Mouse (Mus musculus) ES-Bruce4 (cell line): ENCODE results near the gene Pnpo. TPM values are rescaled to one million over a fixed set of nuclear protein-coding genes. Genes with fewer than 3 reads are reported as not detected.

Source experiments
- H3K27ac ChIP-seq: 2 replicates; pipeline ENCODE4 v1.5.1; 2012; ENCODE audit warnings: low read length, inconsistent platforms; ENCODE audit not compliant: insufficient read depth
- H3K27me3 ChIP-seq: 2 replicates; pipeline ENCODE4 v1.6.1; 2012; ENCODE audit warnings: mild to moderate bottlenecking, low read length, inconsistent platforms; ENCODE audit not compliant: control insufficient read depth, poor library complexity, insufficient read depth, severe bottlenecking
- H3K36me3 ChIP-seq: 2 replicates; pipeline ENCODE4 v1.6.1; 2012; ENCODE audit warnings: inconsistent platforms, mild to moderate bottlenecking, low read length, moderate library complexity; ENCODE audit not compliant: control insufficient read depth, poor library complexity, insufficient read depth, severe bottlenecking
- H3K4me1 ChIP-seq: one replicate; pipeline ENCODE4 v1.8.1; 2011; ENCODE audit warnings: low read length; ENCODE audit not compliant: control insufficient read depth, insufficient read depth
- H3K4me3 ChIP-seq: 2 replicates; pipeline ENCODE4 v1.5.1; 2011; ENCODE audit warnings: low read depth, mild to moderate bottlenecking, low read length
- H3K9ac ChIP-seq: 2 replicates; pipeline ENCODE4 v1.6.1; 2012; ENCODE audit warnings: low read depth, mild to moderate bottlenecking, inconsistent platforms; ENCODE audit not compliant: poor library complexity, severe bottlenecking
- H3K9me3 ChIP-seq: replicated peaks from 2 replicates; pipeline ENCODE4 v1.6.1; 2012; ENCODE audit warnings: mild to moderate bottlenecking, low read length, inconsistent platforms; ENCODE audit not compliant: control insufficient read depth, poor library complexity, insufficient read depth, severe bottlenecking
- CTCF ChIP-seq: IDR thresholded peaks from one replicate; pipeline ENCODE4 v1.8.1; 2011; ENCODE audit warnings: low read depth, low read length
- EP300 ChIP-seq: IDR thresholded peaks from 2 replicates; pipeline ENCODE4 v1.6.1; 2011; ENCODE audit warnings: low read depth, low read length; ENCODE audit not compliant: insufficient read depth
- POLR2A ChIP-seq: IDR thresholded peaks from one replicate; pipeline ENCODE4 v1.8.1; 2011; ENCODE audit warnings: low read length; ENCODE audit not compliant: insufficient read depth
- polyA plus RNA-seq: library from polyadenylated mRNA; stranded (reverse); fragments of >200 nt; gene quantifications from 2 replicates; pipeline ENCODE4 v1.2.4, GENCODE M21; 2011; ENCODE audit warnings: low read depth; ENCODE audit not compliant: missing spikeins, insufficient read depth, insufficient read length

The Pnpo gene
- polyA plus RNA-seq, 1 experiment = 23.6 TPM

DNA sequence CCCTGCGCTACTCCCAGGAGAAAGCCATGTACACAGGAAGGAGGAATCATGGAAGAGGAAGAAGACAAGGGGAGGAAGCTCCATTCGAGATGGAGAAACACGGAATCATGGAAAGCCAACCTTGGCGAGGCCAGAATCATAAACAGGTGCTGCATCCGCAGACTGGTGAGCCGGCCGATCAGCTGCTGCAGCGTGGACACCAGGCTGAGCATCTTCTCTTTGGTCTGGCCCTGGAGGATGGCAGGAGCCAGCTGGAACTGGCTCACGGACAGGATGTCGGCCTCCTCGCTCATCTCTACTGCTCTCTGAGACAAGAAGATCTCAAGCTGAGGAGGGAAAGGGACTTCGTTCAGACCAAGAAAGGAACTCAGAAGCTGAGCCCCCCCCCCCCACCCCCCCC is 35.2 kb downstream of the Pnpo start:
- Histone ChIP-seq H3K27me3 (no peaks in the 10 kb centered on the region), H3K4me3 (no peak overlapping the region), H3K36me3 (peaks cover 46% of the 10 kb centered on the region), H3K9me3 (no peaks in the 10 kb centered on the region), H3K4me1 (peaks cover 2% of the 10 kb centered on the region), H3K27ac (no peak overlapping the region), H3K9ac (no peak overlapping the region)
- TF ChIP-seq CTCF (no peak), EP300 (no peak), POLR2A (no peak)

DNA sequence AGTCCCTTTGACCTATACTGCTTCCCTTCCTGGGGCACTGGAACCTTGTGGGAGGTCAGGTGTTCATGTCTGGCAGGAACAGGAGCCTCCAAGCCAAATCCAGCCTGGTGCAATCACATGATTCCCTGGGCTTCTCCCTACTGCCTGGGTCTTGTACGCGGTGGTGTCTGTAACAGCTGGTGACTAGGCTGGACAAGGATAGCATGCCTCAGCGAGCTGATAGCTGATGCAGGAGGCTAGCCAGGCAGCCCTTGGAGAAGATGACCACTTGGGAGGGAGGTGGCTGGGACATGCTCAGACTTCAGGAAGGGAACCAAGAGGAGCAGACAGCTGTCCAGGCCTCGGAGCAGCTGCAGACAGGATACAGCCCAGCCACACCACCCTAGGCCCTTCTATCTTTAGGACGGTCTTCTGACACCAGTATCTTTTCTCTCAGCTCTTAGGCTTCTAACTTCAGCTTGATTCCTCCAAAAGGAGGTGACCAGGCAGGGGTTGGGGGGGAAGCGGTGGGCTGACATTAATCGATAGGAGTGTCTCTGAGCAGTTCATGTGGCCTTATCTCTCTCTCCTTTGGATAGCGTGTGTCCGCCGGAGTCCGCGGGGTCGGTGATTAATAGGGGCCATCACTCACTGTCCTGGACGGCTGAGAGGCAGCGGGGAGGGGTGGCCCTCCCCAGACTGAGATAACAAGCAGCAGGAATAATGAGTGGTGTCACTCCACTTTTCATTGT is 37.2 kb downstream of the Pnpo start:
- Histone ChIP-seq H3K36me3 (peaks cover 41% of the 10 kb centered on the region), H3K27ac (no peak overlapping the region)

DNA sequence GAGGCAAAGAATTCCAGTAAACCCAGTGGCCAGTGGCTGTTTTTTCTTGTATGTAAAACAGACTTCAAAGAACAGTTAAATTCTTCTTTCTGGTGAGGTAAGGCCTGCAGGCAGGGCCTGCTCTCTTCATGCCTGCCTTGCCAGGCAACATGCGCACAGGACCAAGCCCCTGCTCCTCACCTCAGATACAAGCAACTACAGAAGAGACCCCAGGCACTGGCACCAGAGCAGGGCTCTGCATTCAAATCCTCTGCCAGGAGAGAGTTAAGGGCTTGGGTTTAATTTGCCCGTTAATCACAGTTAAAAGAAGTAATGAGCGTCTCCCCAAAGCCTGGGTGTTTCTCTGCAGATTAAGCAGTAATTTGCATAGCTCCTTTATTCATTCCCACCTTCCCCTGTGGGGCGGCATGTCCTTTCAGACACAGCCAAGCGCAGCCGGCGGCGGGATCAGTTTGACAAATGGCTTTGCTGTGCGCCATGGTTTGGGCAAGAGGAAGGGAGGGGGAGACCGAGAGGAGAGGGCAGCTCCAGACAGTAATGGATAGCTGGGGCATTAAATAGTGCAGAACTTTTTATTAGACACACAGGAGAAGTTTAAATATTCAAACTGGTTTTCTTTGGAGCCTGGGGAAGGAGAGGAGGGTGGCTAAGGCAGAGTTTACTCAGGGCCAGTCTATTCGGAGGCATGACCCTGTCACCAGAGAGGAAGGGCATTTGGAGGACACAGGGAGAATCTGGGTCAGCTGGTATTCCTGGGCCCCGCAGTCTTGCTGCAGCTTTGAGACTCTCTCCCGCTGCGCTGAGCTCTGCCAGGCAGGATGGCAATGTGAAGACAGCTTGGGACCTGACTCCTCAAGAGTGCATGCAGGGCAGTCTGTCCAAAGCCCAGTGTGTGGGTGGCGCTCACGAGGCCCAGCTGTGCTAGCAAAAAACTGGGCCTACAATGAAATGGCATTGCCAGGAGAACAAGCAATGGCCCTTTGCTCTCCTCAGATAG is 40.8 kb downstream of the Pnpo start:
- TF ChIP-seq CTCF (no peak), EP300 (0 out of 2 replicates have a peak, but pooled peaks have one; percentile 6)
- Histone ChIP-seq H3K9me3 (no peaks in the 10 kb centered on the region), H3K9ac (no peak overlapping the region), H3K4me3 (no peak overlapping the region), H3K36me3 (peaks cover 13% of the 10 kb centered on the region), H3K27ac (peak overlapping the region; percentile 22; the same call in 1 of the 2 replicates), H3K4me1 (peaks cover 4% of the 10 kb centered on the region), H3K27me3 (no peaks in the 10 kb centered on the region)

More for the DNA sequence above, 37.2 kb downstream of the Pnpo start:
- TF ChIP-seq EP300 (peak; percentile 6; the same call in 1 of the 2 replicates), POLR2A (no peak), CTCF (no peak)
- Histone ChIP-seq H3K4me1 (peaks cover 3% of the 10 kb centered on the region), H3K4me3 (no peak overlapping the region), H3K9me3 (no peaks in the 10 kb centered on the region), H3K9ac (no peak overlapping the region), H3K27me3 (no peaks in the 10 kb centered on the region)

DNA sequence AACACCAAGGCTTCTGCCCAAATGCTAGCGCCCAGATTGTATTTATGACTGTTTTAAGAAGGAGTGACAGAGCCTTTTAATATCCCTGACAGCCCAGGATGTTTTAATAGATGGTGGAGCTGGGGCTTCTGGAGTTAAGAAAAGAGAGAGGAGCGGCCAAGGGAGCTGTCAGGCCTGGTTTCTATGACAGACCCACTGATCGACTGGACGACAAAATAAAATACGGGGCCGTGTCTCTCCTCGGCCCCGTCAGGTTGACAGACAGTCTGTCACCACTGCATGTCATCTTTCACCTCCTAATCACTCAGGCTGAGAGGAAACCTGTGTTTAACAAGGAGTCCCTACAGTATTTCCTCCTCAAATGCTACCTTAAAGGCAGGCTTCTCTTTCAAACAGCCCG is 42.5 kb downstream of the Pnpo start:
- Histone ChIP-seq H3K36me3 (no peaks in the 10 kb centered on the region; the same call in 1 of the 2 replicates), H3K9ac (no peak overlapping the region), H3K4me3 (no peak overlapping the region), H3K9me3 (no peaks in the 10 kb centered on the region), H3K4me1 (peaks cover 5% of the 10 kb centered on the region), H3K27ac (no peak overlapping the region), H3K27me3 (no peaks in the 10 kb centered on the region)
- TF ChIP-seq EP300 = no peak
- no peak for TF ChIP-seq POLR2A
- TF ChIP-seq CTCF = no peak

DNA sequence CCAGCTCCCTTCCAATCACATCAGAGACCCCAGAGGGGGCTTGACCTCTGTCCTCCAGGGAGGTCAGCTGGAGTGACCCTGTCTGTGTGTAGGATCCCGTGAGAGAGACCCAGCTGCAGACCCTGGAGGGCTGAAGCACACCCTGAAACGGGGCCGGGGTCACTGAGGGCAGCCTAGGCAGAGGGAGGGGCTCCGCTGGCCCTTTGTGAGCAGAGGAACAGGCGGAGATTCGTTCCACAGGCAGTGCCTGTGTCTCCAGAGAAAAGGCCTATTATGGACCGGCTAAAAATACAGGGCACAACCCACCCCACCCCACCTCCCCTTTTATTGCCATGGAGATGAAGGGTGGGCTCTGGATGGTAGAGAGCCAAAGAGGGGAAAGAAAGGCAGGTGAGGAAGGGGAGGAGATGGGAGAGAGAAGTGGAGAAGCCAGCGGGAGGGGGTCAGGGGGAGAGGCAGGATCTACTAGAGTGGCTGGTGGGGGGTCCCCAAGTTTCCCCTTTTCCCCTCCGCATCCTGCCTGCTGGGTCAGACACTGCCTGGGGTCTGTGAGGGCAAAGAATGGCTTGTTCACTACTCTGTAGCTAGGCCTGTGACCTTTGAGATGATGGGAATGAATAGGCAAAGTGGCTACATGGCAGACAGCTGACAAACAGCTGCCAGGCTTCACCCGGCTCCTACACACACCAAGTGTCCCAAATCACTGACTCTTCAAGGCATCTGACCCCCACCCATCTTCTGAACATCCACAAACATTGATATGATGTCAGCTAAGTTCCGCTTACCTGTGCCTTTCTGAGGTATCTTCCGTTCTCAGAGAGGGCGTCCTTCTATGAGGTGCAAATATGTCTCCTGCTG is 44.1 kb downstream of the Pnpo start:
- peaks cover 5% of the 10 kb centered on the region for H3K4me1 ChIP-seq

More for the DNA sequence above, 44.1 kb downstream of the Pnpo start:
- TF ChIP-seq EP300 (peak; percentile 86), CTCF (no peak), POLR2A (no peak)
- Histone ChIP-seq H3K9me3 (no peaks in the 10 kb centered on the region), H3K4me3 (no peak overlapping the region), H3K36me3 (no peaks in the 10 kb centered on the region), H3K27ac (peak overlapping the region; percentile 93), H3K9ac (no peak overlapping the region), H3K27me3 (no peaks in the 10 kb centered on the region)
